Mouse (Mus musculus) layer of hippocampus, postnatal 25 days (tissue): ENCODE results near the gene Gm8947. TPM values are rescaled to one million over a fixed set of nuclear protein-coding genes. Genes with fewer than 3 reads are reported as not detected.
"Not testable (repeated sequence)": the region's sequence is repeated elsewhere in the genome, so short reads cannot be mapped to it uniquely, and the experiment has no call there.

ENCODE experiments used
- DNase-seq, 2 experiments: peaks; one replicate each; pipeline ENCODE4 v3.0.0; 2022; ENCODE audit warnings: mixed read lengths in 2 of 2, low spot score in 1 of 2; ENCODE audit errors: extremely low spot score in 1 of 2
- total RNA-seq, 2 experiments: library from RNA; stranded (reverse); gene quantifications; 2 replicates each; pipeline ENCODE4 v1.2.3; 2021

Gm8947 gene
- not detected for total RNA-seq

- not testable (repeated sequence) for DNase-seq
These were observed at the start of gene Gm8947 for GRCm38 (mm10) chr1:151192075-151192474. Gm8947 (plus strand) TSS chr1:151192376.

- no peak for DNase-seq
These were observed 47.6 kb upstream of the Gm8947 start for GRCm38 (mm10) chr1:151144471-151145146.

- no peak for DNase-seq
These were observed 44.4 kb upstream of the Gm8947 start for GRCm38 (mm10) chr1:151147801-151148200.

DNA sequence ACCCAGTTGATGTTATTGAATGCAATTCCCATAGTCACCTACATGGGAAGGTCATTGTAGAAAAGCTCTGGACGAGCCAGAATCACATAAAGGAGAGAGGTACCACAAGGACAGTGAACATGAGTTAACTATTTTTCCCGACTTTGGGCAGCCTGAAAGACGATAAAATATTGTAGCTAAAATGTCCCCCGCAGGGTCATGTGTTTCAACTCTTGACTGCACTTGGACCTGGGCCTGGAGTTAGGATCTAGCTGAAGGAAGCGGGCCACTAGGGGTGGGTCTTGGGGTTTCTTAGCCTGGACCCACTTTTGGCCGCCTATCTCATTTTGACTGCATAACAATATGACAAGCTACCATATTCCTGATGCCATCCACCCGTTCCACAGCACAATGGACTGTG is 42.0 kb upstream of the Gm8947 start:
- DNase-seq, result no peak

DNA sequence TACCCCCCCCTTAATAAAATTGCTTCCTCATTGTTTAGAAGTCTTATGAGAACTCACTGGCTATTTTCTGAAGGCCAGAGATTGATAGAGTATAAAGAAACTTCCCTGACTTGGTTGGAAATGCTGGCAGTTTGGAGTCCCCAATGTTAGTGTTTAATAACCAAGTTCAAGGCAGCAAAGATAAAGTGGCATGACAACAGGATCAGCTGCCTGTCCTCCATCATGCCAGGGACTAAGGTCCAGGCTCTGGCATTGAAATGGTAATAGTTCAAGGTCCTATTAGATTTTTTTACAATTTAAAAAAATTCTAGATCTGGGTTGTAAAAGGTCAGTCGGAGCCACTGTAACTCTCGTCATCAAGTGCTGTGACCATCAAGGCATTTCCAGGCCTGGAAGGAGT is 41.1 kb upstream of the Gm8947 start:
- no peak for DNase-seq

GRCm38 (mm10) chr1:151153056-151153652 is 39.0 kb upstream of the Gm8947 start:
- DNase-seq, result no peak

DNA sequence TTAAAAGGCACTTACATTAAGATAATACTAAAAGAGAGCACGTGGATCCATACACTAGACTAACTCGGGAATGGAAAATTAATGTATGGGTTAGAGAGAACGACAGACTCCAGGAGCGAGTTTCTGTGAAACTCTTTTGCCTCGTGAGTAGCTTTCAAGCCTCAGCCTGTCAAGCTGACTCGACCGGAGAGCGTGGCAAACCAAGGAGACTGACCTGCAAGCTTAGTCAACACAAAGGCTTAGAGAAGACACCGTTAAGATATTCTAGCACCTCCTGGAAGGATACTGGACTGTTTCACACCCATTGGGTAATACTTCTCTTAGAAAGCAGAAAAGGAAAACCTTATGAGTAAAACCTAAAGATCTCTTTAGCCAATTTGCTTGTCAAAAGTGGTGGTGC is 38.0 kb upstream of the Gm8947 start:
- not testable (repeated sequence) for DNase-seq

DNA sequence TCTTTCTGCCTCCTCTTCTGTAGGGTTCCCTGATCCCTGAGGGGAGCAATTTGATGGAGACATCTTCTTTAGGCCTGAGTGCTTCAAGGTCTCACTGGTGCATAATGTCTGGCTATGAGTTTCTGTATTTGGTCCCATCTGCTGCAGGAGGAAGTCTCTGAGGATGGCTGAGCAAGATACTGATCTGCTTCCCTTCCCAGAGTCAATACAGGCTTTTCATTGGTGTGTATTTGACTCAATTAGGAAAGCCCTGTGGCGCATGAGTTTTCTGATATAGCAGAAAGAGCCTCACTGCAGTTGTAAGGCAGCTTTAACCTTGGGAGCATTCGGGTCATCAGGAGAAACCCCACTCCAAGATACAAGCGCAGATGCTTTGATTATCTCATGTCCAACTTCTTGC is 36.0 kb upstream of the Gm8947 start:
- DNase-seq, result no peak

DNA sequence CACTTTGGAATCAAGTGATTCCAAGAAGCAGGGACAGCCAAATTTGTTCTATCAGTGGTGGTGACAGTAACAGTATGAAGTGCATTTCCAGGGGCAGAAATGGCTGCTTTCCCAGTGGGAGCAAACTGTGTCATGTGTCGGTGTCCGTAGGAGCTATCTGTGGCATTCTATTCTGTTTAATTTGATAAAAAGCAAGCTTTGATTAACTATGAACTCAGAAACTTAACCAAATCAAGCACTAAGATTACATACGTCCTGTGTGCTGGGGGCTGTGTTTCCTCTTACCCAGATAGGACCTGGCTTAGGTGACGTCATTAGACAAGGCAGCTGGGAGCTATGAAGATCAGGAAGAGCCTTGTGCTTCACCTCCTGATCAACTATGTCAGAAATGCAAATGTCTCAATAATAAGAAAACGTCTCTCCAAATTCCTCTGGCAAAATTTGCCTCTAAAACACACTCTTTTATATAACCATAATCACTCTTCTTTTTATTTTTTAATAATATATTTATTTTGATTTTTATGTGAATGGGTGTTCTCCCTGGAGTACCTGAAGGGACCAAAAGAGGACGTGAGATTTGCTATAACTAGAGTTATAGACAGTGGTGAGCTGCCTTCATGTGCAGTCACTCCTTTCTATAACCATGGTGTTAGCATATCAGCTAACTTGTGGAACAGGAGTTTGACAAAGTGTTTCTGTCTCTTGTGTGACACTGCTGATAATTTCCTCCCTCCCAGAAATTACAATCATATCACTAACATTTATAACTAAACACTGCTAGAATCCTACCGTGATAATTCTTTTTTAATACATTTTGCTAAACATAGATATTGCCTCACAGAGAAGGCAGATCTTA is 35.2 kb upstream of the Gm8947 start:
- no peak for DNase-seq

GRCm38 (mm10) chr1:151157963-151158856 is 34.0 kb upstream of the Gm8947 start:
- DNase-seq, result no peak

DNA sequence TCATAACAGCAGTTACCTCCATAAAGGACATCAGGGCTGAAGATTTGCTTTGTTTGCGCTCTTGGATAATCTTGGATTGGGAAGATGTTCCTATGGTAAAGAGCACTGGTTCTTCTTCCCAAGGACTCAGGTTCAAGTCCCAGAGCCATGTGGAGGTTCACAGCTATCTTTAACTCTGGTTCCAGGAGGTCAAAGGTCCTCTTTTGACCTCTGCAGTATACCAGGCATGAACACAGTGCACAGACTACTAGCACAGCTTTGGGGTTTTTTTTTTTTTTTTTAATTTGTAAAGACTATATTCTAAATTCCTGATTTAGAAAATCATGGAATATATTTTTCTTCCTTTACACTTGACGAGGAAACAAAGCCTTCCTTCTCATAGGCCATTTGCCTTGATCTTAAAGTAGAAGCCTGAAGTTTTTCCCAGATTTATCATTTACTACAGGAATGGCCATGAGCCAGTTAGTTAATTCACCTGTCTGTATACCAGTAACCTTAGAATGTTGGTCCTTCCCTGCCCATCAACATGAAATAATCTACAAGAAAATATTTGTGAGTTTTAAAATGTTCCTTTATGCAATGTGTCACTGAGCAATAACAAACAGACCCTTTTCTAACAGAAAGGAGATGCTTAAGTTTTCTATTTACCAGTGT is 33.2 kb upstream of the Gm8947 start:
- DNase-seq, result no peak

DNA sequence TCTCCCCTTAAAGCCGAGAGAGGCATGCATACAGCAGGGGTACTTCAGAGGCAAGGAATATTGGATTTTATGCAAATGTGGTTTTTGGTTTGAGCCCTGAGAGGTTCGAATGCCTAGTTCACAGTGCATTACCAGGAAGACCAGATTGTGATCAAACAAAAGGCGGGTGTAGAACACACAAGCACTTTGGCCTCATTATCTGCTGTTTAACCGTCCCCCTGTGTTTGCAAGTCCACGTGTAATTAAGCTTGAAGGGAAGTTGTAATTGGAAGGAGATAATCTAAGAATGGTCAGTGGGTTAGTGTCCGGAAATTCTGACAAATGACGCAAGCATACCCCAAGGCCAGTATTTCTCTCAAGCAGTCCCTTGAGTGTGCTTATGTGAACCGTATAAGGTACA is 26.1 kb upstream of the Gm8947 start:
- DNase-seq, result no peak

DNA sequence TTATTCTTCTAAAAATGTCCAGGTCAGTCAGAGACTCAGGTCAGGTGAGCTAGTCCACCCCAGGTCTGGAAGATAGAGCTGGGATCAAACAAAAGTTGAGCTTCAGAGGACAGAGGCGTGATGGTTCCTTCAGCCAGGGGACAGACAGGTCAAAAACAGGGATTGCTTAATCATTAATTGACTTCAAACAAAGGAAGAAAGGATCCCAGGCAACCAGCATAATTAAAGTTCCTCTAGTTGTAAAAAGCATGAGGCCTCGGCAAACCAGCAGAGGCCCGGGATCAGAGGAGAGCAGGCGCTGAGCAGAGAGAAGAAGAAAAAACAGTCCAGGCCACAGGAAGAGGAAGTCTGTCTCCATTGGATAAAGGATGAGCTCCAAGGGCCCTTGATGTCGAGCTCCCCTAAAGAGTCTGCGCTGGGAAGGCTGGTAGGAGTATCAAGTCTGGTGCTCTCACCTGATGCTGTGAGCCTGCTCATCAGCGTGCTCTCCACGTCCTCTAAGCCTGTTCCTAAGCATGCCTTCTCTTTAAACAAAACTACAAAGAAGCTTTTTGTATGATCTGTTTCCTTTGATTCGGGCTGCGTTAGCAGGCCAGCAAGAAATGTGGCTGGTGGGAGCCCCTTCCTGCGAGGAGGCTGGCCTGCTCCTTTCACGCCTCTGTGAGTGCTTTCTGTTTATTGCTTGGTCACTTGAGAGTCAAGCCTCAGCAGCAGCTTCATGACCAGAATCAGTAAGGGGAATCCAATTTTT is 24.7 kb upstream of the Gm8947 start:
- DNase-seq, result no peak

- DNase-seq, result no peak
These were observed 23.5 kb upstream of the Gm8947 start for GRCm38 (mm10) chr1:151168637-151169036.

- no peak for DNase-seq
These were observed 20.4 kb upstream of the Gm8947 start for GRCm38 (mm10) chr1:151171572-151172461.

DNA sequence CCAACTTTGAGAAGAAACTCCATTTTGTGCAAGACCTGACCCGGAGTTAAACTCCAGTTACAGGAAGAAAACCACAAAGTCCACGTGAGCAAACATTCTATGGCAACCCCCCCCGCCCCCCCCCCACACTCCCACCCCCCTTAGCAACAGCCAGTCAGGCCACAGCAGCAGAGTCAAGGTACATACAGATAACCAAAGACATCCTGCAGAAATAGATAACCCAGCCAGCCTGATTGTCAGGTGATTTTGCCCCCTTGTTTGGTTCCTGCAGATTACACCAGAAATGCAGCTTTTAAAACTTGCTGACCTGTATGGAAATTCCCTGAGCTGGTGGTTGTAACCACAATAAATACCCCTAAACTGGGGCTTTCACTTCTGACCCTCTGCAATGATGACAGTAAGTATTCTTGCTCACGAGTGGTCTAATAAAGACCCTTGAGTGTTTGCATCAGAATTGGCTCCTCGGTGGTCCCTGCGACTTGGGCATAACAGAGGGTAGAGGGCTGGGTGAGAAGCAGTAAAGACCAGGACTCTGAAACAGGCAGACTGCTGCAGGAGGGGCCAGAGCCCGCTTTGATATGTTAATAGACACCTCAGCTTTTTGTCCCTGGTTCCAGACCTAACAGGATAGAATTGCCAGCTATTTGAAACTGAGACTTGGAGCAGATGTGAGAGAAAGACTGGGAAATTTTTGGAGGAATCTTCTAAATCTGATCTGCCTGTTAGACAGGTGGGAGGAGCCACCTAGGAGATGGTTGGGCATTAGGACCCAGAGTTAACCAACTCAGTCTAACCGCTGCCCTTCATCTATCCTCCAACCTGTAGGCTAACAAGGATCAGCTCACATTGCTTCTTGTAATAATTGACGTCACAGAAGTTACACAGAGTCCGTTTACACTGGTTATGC is 14.9 kb upstream of the Gm8947 start:
- no peak for DNase-seq

DNA sequence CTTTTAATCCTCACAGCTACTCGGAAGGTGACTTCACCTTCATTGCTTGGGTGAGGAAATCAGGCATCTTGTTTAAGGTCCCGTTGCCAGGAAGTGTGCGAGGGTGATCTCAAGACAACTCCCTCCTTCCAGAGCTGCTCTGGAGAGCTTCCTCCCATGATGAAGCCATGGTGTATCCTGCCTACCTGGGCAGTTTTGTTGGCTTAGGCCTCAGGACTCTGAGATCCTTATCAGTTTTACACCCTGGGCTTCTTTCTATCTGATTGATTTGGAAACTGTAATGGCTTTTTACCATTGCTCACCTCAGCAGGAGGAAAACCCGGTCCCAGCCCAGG is 14.3 kb upstream of the Gm8947 start:
- DNase-seq, result no peak
